Mouse (Mus musculus): Measurements from ENCODE around the gene Col17a1. TPM values are rescaled to one million over a fixed set of nuclear protein-coding genes. Genes with fewer than 3 reads are reported as not detected.

The Col17a1 gene
- polyA plus RNA-seq, 1 experiment from 2014 or later = 1.1 TPM

DNA sequence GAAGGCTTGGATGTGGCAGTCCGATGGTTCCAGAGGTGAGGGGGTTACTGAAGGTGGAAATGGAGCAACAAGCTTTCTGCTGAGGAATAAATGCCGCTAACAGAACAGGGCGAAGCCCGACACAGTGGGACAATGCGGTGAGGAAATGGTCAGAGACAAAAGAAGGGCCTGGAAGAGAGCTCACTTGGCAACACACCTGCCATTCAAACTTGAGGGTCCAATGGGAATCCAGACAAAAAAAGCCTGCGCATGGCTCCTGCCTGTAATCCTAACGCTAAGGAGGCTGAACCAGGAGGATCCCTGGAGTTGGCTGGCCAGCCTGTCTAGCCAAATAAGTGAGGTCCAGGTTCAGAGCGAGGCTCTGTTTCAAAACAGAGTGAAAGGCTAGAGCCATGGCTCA is 4.5 kb upstream of the Col17a1 start:
- H3K27me3 ChIP-seq (replicated peaks; ENCODE audit: control insufficient read depth, insufficient read depth, low read length) = no peaks in the 10 kb centered on the region
- DNase-seq (ENCODE audit: low spot score) (no peak), ATAC-seq (replicated peaks; ENCODE audit: low FRiP score, low TSS enrichment, low read depth) (no peak)
- 95% methylated on average over 8 of the region's 8 CpGs for WGBS
- no peaks in the 10 kb centered on the region for H3K9me3 ChIP-seq (ENCODE audit: control insufficient read depth, low read length)
- no peak overlapping the region for H3K27ac ChIP-seq (ENCODE audit: low read depth)
- no peaks in the 10 kb centered on the region for H3K36me3 ChIP-seq (ENCODE audit: control insufficient read depth, insufficient read depth, low read length)
- no peak overlapping the region for H3K4me2 ChIP-seq (ENCODE audit: low read length)
- peaks cover 3% of the 10 kb centered on the region; the same call in 1 of the 2 replicates for H3K4me1 ChIP-seq (replicated peaks; ENCODE audit: control insufficient read depth, insufficient read depth, low read length)
- H3K4me3 ChIP-seq (ENCODE audit: low read depth, low read length) = no peak overlapping the region
- no peak overlapping the region for H3K9ac ChIP-seq (ENCODE audit: low read length)

DNA sequence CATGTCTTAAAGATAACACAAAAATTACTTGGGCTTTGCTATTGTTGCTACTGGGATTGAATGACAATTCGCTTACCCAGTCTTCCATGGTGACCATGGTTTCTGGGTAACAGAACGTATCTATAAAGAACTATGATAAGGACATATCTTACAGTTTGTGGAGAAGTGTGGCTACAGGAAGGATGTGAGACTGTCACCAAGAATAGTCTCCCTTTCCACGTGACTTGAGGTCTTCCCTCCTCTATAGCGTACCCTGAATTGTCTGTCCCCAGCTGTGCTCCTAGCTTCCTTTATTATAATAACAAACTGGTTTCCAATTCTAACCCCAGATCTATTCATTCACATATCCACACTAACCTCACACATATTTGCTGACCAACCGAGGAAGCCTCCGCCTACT is 3.8 kb upstream of the Col17a1 start:
- Histone ChIP-seq H3K36me3 (ENCODE audit: control insufficient read depth, insufficient read depth, low read length) (no peaks in the 10 kb centered on the region), H3K4me3 (ENCODE audit: low read depth, low read length) (no peak overlapping the region), H3K4me2 (ENCODE audit: low read length) (no peak overlapping the region), H3K27ac (ENCODE audit: low read depth) (no peak overlapping the region), H3K27me3 (replicated peaks; ENCODE audit: control insufficient read depth, insufficient read depth, low read length) (no peaks in the 10 kb centered on the region), H3K4me1 (replicated peaks; ENCODE audit: control insufficient read depth, insufficient read depth, low read length) (peaks cover 3% of the 10 kb centered on the region; the same call in 1 of the 2 replicates), H3K9ac (ENCODE audit: low read length) (no peak overlapping the region), H3K9me3 (ENCODE audit: control insufficient read depth, low read length) (no peaks in the 10 kb centered on the region)
- WGBS = 88% methylated on average over 6 of the region's 6 CpGs
- DNase-seq (ENCODE audit: low spot score) (no peak), ATAC-seq (replicated peaks; ENCODE audit: low FRiP score, low TSS enrichment, low read depth) (no peak)

DNA sequence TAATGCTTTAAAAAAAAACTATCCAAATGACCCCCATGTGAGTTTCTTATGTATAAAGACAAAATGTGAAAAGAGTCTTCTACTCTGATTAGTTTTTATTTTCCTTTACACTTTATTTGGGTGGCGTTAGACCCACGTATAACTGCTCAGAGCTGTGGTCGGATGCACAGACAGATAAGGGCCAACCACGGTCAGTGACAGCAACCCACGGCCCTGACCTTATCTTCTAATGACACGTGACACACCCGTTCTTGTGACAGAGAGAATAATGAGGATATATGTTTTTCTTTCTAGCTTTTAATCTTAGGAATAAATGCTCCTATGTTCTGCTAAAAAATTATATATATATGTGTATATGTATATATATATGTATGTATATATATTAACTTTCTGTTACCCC is 2.3 kb downstream of the Col17a1 start:
- ATAC-seq (replicated peaks; ENCODE audit: low FRiP score, low TSS enrichment, low read depth) (no peak), DNase-seq (ENCODE audit: low spot score) (no peak)
- no peak overlapping the region for H3K4me3 ChIP-seq (ENCODE audit: low read depth, low read length)
- H3K36me3 ChIP-seq (ENCODE audit: control insufficient read depth, insufficient read depth, low read length) = no peaks in the 10 kb centered on the region
- no peak overlapping the region for H3K27ac ChIP-seq (ENCODE audit: low read depth)
- H3K4me1 ChIP-seq (replicated peaks; ENCODE audit: control insufficient read depth, insufficient read depth, low read length) = no peaks in the 10 kb centered on the region
- 87% methylated on average over 7 of the region's 7 CpGs for WGBS
- no peaks in the 10 kb centered on the region for H3K27me3 ChIP-seq (replicated peaks; ENCODE audit: control insufficient read depth, insufficient read depth, low read length)
- H3K9ac ChIP-seq (ENCODE audit: low read length) = no peak overlapping the region
- no peaks in the 10 kb centered on the region for H3K9me3 ChIP-seq (ENCODE audit: control insufficient read depth, low read length)
- H3K4me2 ChIP-seq (ENCODE audit: low read length) = no peak overlapping the region

DNA sequence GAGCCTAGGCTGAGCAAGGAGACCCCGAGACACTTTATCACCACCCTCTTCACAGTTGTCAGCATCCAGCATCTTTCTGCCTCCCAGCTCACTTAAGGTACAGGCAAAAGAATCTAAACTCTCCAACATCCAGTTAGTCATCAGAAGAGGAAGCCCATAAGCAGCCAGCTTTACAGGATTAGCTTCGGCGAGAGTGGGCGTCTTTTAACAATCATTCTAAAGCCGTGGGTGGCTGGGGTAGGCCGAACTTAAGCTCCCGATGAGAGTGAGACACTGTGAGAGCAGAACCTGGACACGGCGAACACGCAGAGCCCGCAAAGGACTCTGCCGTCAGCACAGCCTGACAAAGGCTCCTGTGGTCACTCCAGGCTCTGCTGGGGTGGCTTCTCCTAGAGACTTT is 13.2 kb downstream of the Col17a1 start:
- H3K4me1 ChIP-seq (replicated peaks; ENCODE audit: control insufficient read depth, insufficient read depth, low read length) = no peaks in the 10 kb centered on the region
- H3K27me3 ChIP-seq (replicated peaks; ENCODE audit: control insufficient read depth, insufficient read depth, low read length) = no peaks in the 10 kb centered on the region
- no peak for ATAC-seq (replicated peaks; ENCODE audit: low FRiP score, low TSS enrichment, low read depth)
- WGBS = 80% methylated on average over 12 of the region's 12 CpGs
- no peak overlapping the region for H3K4me3 ChIP-seq (ENCODE audit: low read depth, low read length)
- H3K27ac ChIP-seq (ENCODE audit: low read depth) = no peak overlapping the region
- H3K9ac ChIP-seq (ENCODE audit: low read length) = no peak overlapping the region
- H3K9me3 ChIP-seq (ENCODE audit: control insufficient read depth, low read length) = no peaks in the 10 kb centered on the region
- no peaks in the 10 kb centered on the region for H3K36me3 ChIP-seq (ENCODE audit: control insufficient read depth, insufficient read depth, low read length)
- H3K4me2 ChIP-seq (ENCODE audit: low read length) = no peak overlapping the region
- DNase-seq (ENCODE audit: low spot score) = no peak

DNA sequence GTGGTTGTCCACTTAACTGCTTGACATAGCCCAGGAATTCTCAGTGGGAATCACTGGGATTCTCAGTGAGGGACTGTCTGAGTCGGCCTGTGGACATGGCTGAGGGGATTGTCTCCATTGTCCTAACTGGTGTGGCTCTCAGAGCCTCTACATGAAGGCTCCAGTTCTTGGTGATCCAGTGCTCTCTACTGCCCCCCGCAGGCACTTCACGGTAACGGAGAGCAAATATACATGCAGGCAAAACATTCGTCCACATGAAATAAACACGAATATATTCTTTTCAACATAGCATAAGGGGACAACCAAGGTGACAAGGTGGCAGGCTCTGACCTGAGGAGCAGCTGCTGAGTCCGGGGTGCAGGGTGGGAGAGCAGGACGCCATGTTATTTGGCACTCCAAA is 17.5 kb downstream of the Col17a1 start:
- no peak overlapping the region for H3K9ac ChIP-seq (ENCODE audit: low read length)
- ATAC-seq (replicated peaks; ENCODE audit: low FRiP score, low TSS enrichment, low read depth) (no peak), DNase-seq (ENCODE audit: low spot score) (no peak)
- H3K27me3 ChIP-seq (replicated peaks; ENCODE audit: control insufficient read depth, insufficient read depth, low read length) = no peaks in the 10 kb centered on the region
- no peaks in the 10 kb centered on the region for H3K36me3 ChIP-seq (ENCODE audit: control insufficient read depth, insufficient read depth, low read length)
- H3K4me3 ChIP-seq (ENCODE audit: low read depth, low read length) = no peak overlapping the region
- H3K27ac ChIP-seq (ENCODE audit: low read depth) = no peak overlapping the region
- no peaks in the 10 kb centered on the region for H3K9me3 ChIP-seq (ENCODE audit: control insufficient read depth, low read length)
- WGBS = 43% methylated on average over 8 of the region's 8 CpGs
- H3K4me1 ChIP-seq (replicated peaks; ENCODE audit: control insufficient read depth, insufficient read depth, low read length) = no peaks in the 10 kb centered on the region
- no peak overlapping the region for H3K4me2 ChIP-seq (ENCODE audit: low read length)

DNA sequence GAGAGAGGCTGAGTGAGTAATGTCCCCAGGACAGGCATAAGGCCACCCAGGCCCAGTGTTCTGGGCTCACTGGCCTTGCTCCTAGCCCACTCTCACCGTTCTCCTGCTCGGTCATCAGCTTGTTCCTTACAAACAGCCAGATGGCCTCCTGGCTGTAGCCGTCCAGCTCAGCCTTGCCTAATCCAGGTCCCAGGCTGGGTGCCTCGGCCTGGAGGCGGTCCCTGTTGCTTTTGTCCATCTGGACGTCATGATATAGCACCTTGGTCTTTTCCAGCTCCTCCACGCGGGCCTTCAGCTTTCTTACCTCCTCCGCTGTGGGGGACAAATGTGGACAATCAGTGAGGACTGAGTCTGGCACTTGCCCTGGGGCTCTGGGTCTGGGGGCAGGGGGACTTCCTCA is 23.5 kb downstream of the Col17a1 start:
- WGBS = 69% methylated on average over 9 of the region's 9 CpGs
- ATAC-seq (replicated peaks; ENCODE audit: low FRiP score, low TSS enrichment, low read depth) = no peak

DNA sequence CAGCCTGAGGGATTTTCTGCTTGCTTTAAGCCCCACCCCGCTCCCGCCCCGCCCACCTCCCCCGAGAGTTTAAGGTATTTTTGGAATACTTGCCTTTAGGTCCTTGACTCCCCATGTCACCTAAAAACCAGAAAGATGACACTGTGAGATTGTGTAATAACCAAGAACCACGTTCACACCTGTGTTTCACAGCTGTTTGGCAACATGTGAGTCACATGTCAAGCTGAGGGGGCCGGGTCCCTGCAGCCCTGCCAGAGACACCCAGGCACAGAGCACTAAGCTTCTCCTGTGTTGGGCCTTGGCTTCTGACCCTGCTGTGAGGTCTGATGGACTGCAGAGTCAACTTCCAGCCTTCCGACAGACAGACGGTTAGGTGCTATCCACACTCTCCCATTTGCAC is 24.3 kb downstream of the Col17a1 start:
- Histone ChIP-seq H3K9ac (ENCODE audit: low read length) (no peak overlapping the region), H3K27me3 (replicated peaks; ENCODE audit: control insufficient read depth, insufficient read depth, low read length) (no peaks in the 10 kb centered on the region), H3K27ac (ENCODE audit: low read depth) (no peak overlapping the region), H3K36me3 (ENCODE audit: control insufficient read depth, insufficient read depth, low read length) (no peaks in the 10 kb centered on the region), H3K9me3 (ENCODE audit: control insufficient read depth, low read length) (no peaks in the 10 kb centered on the region), H3K4me2 (ENCODE audit: low read length) (no peak overlapping the region), H3K4me1 (replicated peaks; ENCODE audit: control insufficient read depth, insufficient read depth, low read length) (no peaks in the 10 kb centered on the region), H3K4me3 (ENCODE audit: low read depth, low read length) (no peak overlapping the region)
- DNase-seq (ENCODE audit: low spot score) (no peak), ATAC-seq (replicated peaks; ENCODE audit: low FRiP score, low TSS enrichment, low read depth) (no peak)
- 48% methylated on average over 8 of the region's 8 CpGs for WGBS

More for the DNA sequence above, 23.5 kb downstream of the Col17a1 start:
- Histone ChIP-seq H3K9ac (ENCODE audit: low read length) (no peak overlapping the region), H3K27ac (ENCODE audit: low read depth) (no peak overlapping the region), H3K4me2 (ENCODE audit: low read length) (no peak overlapping the region), H3K4me3 (ENCODE audit: low read depth, low read length) (no peak overlapping the region), H3K9me3 (ENCODE audit: control insufficient read depth, low read length) (no peaks in the 10 kb centered on the region), H3K27me3 (replicated peaks; ENCODE audit: control insufficient read depth, insufficient read depth, low read length) (no peaks in the 10 kb centered on the region), H3K4me1 (replicated peaks; ENCODE audit: control insufficient read depth, insufficient read depth, low read length) (no peaks in the 10 kb centered on the region), H3K36me3 (ENCODE audit: control insufficient read depth, insufficient read depth, low read length) (no peaks in the 10 kb centered on the region)
- DNase-seq (ENCODE audit: low spot score) = no peak

DNA sequence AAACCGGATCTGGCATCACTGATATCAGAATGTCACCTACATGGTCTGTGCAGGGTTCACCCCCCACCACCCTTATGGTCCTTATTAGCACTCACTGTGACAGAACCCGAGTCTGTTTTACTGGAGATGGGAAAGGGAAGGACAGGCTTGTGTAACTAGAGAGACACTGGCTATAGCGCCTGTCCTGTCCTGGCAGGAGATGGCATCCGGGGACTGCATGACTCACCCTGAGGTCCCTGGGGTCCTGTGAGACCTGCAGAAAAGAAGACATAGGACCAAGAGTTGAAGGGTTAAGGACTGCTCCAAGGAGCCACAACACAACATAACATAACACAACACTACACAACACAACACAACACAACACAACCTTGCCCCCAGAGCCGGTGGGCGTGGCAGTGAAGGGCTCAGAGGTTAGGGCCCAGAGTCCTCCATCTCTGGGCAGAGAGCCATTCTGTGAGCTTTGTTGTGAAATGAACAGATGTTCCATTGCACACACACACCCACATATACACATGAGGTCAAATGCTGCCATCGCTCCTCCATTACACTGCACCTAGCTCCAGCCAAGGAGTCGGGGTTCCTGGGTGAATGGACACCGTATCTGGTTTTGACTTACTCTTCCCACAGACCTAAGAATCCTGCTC is 32.0 kb downstream of the Col17a1 start:
- ATAC-seq (replicated peaks; ENCODE audit: low FRiP score, low TSS enrichment, low read depth) (no peak), DNase-seq (ENCODE audit: low spot score) (no peak)
- H3K4me3 ChIP-seq (ENCODE audit: low read depth, low read length) = no peak overlapping the region
- no peaks in the 10 kb centered on the region for H3K9me3 ChIP-seq (ENCODE audit: control insufficient read depth, low read length)
- no peaks in the 10 kb centered on the region for H3K27me3 ChIP-seq (replicated peaks; ENCODE audit: control insufficient read depth, insufficient read depth, low read length)
- no peaks in the 10 kb centered on the region for H3K36me3 ChIP-seq (ENCODE audit: control insufficient read depth, insufficient read depth, low read length)
- H3K9ac ChIP-seq (ENCODE audit: low read length) = no peak overlapping the region
- peak overlapping the region; percentile 83; the same call in 1 of the 2 replicates for H3K27ac ChIP-seq (ENCODE audit: low read depth)
- no peak overlapping the region for H3K4me2 ChIP-seq (ENCODE audit: low read length)
- 86% methylated on average over 9 of the region's 9 CpGs for WGBS
- peaks cover 9% of the 10 kb centered on the region for H3K4me1 ChIP-seq (replicated peaks; ENCODE audit: control insufficient read depth, insufficient read depth, low read length)

DNA sequence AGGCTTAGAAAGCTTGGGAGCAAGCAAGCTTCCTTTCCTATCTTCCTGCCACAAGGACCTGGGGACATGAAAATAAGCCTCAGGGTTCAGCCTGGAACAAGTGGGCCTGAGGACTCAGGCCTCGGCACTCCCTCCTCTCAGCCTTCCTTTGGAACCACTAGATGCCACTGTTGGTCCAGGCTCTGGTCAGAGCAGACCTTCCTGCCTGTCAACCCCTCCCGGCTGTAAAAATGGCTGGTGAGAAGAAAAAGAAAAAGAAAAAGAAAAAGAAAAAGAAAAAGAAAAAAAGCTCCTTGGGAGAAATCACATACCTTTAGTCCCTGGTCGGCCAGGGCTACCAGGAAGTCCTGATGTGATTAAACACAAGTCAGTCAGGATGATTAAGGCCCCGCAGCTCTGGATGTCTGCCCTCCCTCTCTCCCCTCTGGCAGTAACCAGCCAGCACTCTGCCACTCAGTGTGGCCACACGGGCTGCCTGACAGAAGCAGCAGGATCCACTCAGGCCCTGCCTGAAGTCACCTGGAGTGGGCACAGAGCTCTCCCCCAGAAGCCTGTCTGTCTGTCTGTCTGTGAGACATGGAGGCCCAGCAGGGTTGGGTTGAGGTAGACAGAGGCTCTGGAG is 32.9 kb downstream of the Col17a1 start:
- WGBS = 6% methylated on average over 5 of the region's 5 CpGs
- peak overlapping the region; percentile 83 for H3K27ac ChIP-seq (ENCODE audit: low read depth)
- H3K36me3 ChIP-seq (ENCODE audit: control insufficient read depth, insufficient read depth, low read length) = no peaks in the 10 kb centered on the region
- ATAC-seq (replicated peaks; ENCODE audit: low FRiP score, low TSS enrichment, low read depth) (peak; percentile 81; the same call in 1 of the 2 replicates), DNase-seq (ENCODE audit: low spot score) (peak; percentile 68)
- no peaks in the 10 kb centered on the region for H3K9me3 ChIP-seq (ENCODE audit: control insufficient read depth, low read length)
- no peak overlapping the region for H3K4me2 ChIP-seq (ENCODE audit: low read length)
- 0 out of 2 replicates have a peak overlapping the region, but pooled peaks have one; percentile 2 for H3K9ac ChIP-seq (ENCODE audit: low read length)
- peaks cover 9% of the 10 kb centered on the region for H3K4me1 ChIP-seq (replicated peaks; ENCODE audit: control insufficient read depth, insufficient read depth, low read length)
- no peaks in the 10 kb centered on the region for H3K27me3 ChIP-seq (replicated peaks; ENCODE audit: control insufficient read depth, insufficient read depth, low read length)
- H3K4me3 ChIP-seq (ENCODE audit: low read depth, low read length) = no peak overlapping the region

Measured in intestine, embryonic 14.5 days (tissue).